Mouse (Mus musculus): ENCODE measurements around the gene Grm4. TPM values are rescaled to one million over a fixed set of nuclear protein-coding genes. Genes with fewer than 3 reads are reported as not detected.

Gene Grm4
- polyA plus RNA-seq, 1 experiment = not detected

GRCm38 (mm10) chr17:27483571-27483970, 37.6 kb downstream of the Grm4 start:
- no peak overlapping the region for H3K27ac ChIP-seq (ENCODE audit: control insufficient read depth, insufficient read depth, low read depth, low read length, poor library complexity)
- H3K4me3 ChIP-seq (replicated peaks; ENCODE audit: control insufficient read depth, low read depth, low read length) = no peak overlapping the region
- TF ChIP-seq CTCF (IDR thresholded peaks at IDR 0.05; ENCODE audit: control insufficient read depth, insufficient read depth, low read length) = no peak
- no peak for TF ChIP-seq POLR2A (IDR thresholded peaks at IDR 0.05; ENCODE audit: borderline replicate concordance, control insufficient read depth, low read depth, low read length)
- no peaks in the 10 kb centered on the region for H3K4me1 ChIP-seq (ENCODE audit: control insufficient read depth, insufficient read depth, low read length)
- 75% methylated on average over 3 of the region's 3 CpGs for WGBS

- WGBS = 43% methylated on average over 29 of the region's 29 CpGs
- Histone ChIP-seq H3K4me1 (ENCODE audit: control insufficient read depth, insufficient read depth, low read length) (no peaks in the 10 kb centered on the region), H3K4me3 (replicated peaks; ENCODE audit: control insufficient read depth, low read depth, low read length) (no peak overlapping the region), H3K27ac (ENCODE audit: control insufficient read depth, insufficient read depth, low read depth, low read length, poor library complexity) (no peak overlapping the region)
- TF ChIP-seq POLR2A (IDR thresholded peaks at IDR 0.05; ENCODE audit: borderline replicate concordance, control insufficient read depth, low read depth, low read length) (no peak), CTCF (IDR thresholded peaks at IDR 0.05; ENCODE audit: control insufficient read depth, insufficient read depth, low read length) (no peak)
Observed at GRCm38 (mm10) chr17:27480143-27481103, 40.8 kb downstream of the Grm4 start.

- Histone ChIP-seq H3K4me1 (ENCODE audit: control insufficient read depth, insufficient read depth, low read length) (no peaks in the 10 kb centered on the region), H3K4me3 (replicated peaks; ENCODE audit: control insufficient read depth, low read depth, low read length) (no peak overlapping the region), H3K27ac (ENCODE audit: control insufficient read depth, insufficient read depth, low read depth, low read length, poor library complexity) (no peak overlapping the region)
- WGBS = 87% methylated on average over 11 of the region's 11 CpGs
- TF ChIP-seq CTCF (IDR thresholded peaks at IDR 0.05; ENCODE audit: control insufficient read depth, insufficient read depth, low read length) = no peak
- TF ChIP-seq POLR2A (IDR thresholded peaks at IDR 0.05; ENCODE audit: borderline replicate concordance, control insufficient read depth, low read depth, low read length) = no peak
Observed at GRCm38 (mm10) chr17:27475650-27476049, 45.6 kb downstream of the Grm4 start.

GRCm38 (mm10) chr17:27466620-27467019, 54.6 kb downstream of the Grm4 start:
- WGBS = 24% methylated on average over 6 of the region's 6 CpGs
- no peak for TF ChIP-seq CTCF (IDR thresholded peaks at IDR 0.05; ENCODE audit: control insufficient read depth, insufficient read depth, low read length)
- no peak for TF ChIP-seq POLR2A (IDR thresholded peaks at IDR 0.05; ENCODE audit: borderline replicate concordance, control insufficient read depth, low read depth, low read length)
- H3K27ac ChIP-seq (ENCODE audit: control insufficient read depth, insufficient read depth, low read depth, low read length, poor library complexity) = no peak overlapping the region
- no peak overlapping the region for H3K4me3 ChIP-seq (replicated peaks; ENCODE audit: control insufficient read depth, low read depth, low read length)
- H3K4me1 ChIP-seq (ENCODE audit: control insufficient read depth, insufficient read depth, low read length) = no peaks in the 10 kb centered on the region

- TF ChIP-seq POLR2A (IDR thresholded peaks at IDR 0.05; ENCODE audit: borderline replicate concordance, control insufficient read depth, low read depth, low read length) = no peak
- TF ChIP-seq CTCF (IDR thresholded peaks at IDR 0.05; ENCODE audit: control insufficient read depth, insufficient read depth, low read length) = no peak
- Histone ChIP-seq H3K27ac (ENCODE audit: control insufficient read depth, insufficient read depth, low read depth, low read length, poor library complexity) (no peak overlapping the region), H3K4me3 (replicated peaks; ENCODE audit: control insufficient read depth, low read depth, low read length) (no peak overlapping the region), H3K4me1 (ENCODE audit: control insufficient read depth, insufficient read depth, low read length) (no peaks in the 10 kb centered on the region)
- 72% methylated on average over 8 of the region's 8 CpGs for WGBS
Observed at GRCm38 (mm10) chr17:27465924-27466323, 55.3 kb downstream of the Grm4 start.

GRCm38 (mm10) chr17:27464327-27464962, 56.8 kb downstream of the Grm4 start:
- TF ChIP-seq POLR2A (IDR thresholded peaks at IDR 0.05; ENCODE audit: borderline replicate concordance, control insufficient read depth, low read depth, low read length) (no peak), CTCF (IDR thresholded peaks at IDR 0.05; ENCODE audit: control insufficient read depth, insufficient read depth, low read length) (no peak)
- no peak overlapping the region; the same call in 1 of the 2 replicates for H3K27ac ChIP-seq (ENCODE audit: control insufficient read depth, insufficient read depth, low read depth, low read length, poor library complexity)
- H3K4me3 ChIP-seq (replicated peaks; ENCODE audit: control insufficient read depth, low read depth, low read length) = no peak overlapping the region
- H3K4me1 ChIP-seq (ENCODE audit: control insufficient read depth, insufficient read depth, low read length) = no peaks in the 10 kb centered on the region
- 28% methylated on average over 8 of the region's 8 CpGs for WGBS

GRCm38 (mm10) chr17:27459979-27460378, 61.2 kb downstream of the Grm4 start:
- Histone ChIP-seq H3K4me3 (replicated peaks; ENCODE audit: control insufficient read depth, low read depth, low read length) (no peak overlapping the region), H3K27ac (ENCODE audit: control insufficient read depth, insufficient read depth, low read depth, low read length, poor library complexity) (no peak overlapping the region), H3K4me1 (ENCODE audit: control insufficient read depth, insufficient read depth, low read length) (no peaks in the 10 kb centered on the region)
- 64% methylated on average over 10 of the region's 10 CpGs for WGBS
- TF ChIP-seq POLR2A (IDR thresholded peaks at IDR 0.05; ENCODE audit: borderline replicate concordance, control insufficient read depth, low read depth, low read length) (no peak), CTCF (IDR thresholded peaks at IDR 0.05; ENCODE audit: control insufficient read depth, insufficient read depth, low read length) (no peak)

- no peak overlapping the region for H3K27ac ChIP-seq (ENCODE audit: control insufficient read depth, insufficient read depth, low read depth, low read length, poor library complexity)
- TF ChIP-seq POLR2A (IDR thresholded peaks at IDR 0.05; ENCODE audit: borderline replicate concordance, control insufficient read depth, low read depth, low read length) (no peak), CTCF (IDR thresholded peaks at IDR 0.05; ENCODE audit: control insufficient read depth, insufficient read depth, low read length) (no peak)
- no peak overlapping the region for H3K4me3 ChIP-seq (replicated peaks; ENCODE audit: control insufficient read depth, low read depth, low read length)
- H3K4me1 ChIP-seq (ENCODE audit: control insufficient read depth, insufficient read depth, low read length) = no peaks in the 10 kb centered on the region
- WGBS = 74% methylated on average over 3 of the region's 3 CpGs
Observed at GRCm38 (mm10) chr17:27459241-27459640, 62.0 kb downstream of the Grm4 start.
